Mouse (Mus musculus) cerebellum, adult 9-10 months (tissue): Measurements from ENCODE around the gene Bola1.
A peak's percentile ranks its signal among the peaks of the same experiment; 100 is the strongest.

Experiments
- DNase-seq: peaks from one replicate; pipeline ENCODE4 v3.0.0; 2022

Gene Bola1

DNA sequence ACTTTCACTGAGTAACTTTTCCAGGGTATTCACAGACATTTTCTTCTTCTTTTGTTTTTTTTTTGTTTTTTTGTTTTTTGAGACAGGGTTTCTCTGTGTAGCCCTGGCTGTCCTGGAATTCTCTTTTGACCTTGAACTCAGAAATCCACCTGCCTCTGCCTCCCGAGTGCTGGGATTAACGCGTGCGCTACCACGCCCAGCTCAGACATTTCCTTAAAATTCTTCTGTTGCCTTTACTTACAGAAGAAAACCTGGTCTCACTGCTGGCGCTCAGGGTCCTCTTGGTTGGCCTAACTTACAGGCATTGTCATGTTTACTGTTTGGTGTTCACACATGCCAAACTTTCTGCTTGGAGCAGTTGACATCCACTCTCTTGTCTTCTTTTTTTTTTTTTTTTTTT, 44.3 kb downstream of the Bola1 start:
- DNase-seq: peak; percentile 29

DNA sequence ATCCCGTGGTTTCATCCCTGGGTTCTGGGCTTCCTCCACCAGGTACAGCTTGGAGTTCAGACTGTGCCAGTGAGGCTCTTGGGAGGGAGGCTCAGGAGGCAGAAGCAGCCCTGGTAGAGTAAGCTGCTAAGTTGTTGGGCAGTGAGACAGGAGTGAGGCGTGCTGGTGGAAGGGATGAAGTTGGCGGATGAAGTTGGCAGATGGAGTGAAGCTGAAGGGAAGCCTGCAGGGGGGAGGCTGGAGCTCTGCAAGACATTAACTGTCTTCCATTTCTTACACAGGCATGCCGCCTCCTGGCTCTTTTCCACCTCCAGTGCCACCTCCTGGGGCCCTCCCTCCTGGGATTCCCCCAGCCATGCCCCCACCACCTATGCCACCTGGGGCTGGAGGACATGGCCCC, 45.5 kb downstream of the Bola1 start:
- peak; percentile 53 for DNase-seq

DNA sequence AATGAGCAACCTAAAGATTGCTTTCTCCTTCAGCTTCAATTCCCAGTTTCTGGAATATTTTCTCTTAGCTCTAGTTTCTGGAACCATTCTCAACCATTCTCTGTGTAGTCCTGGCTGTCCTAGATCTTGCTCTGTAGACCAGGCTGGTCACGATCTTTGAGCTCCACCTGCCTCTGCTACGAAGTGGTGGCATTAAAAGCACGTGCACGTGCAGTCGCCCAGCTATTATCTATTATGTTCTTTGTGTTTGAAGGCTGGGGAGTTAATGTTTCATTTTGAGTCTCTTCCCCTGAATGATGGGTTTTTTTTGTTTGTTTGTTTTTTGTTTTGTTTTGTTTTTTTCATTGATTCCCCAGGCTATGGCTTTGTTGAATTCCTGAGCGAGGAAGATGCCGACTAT, 46.3 kb downstream of the Bola1 start:
- peak; percentile 20 for DNase-seq

- peak; percentile 85 for DNase-seq
Measured at GRCm38 (mm10) chr3:96172197-96173178, 47.0 kb downstream of the Bola1 start, which contains the start of gene Sf3b4. Sf3b4 (plus strand) TSS chr3:96172332.

- DNase-seq: no peak
Measured at GRCm38 (mm10) chr3:96171583-96172196, 47.8 kb downstream of the Bola1 start.

DNA sequence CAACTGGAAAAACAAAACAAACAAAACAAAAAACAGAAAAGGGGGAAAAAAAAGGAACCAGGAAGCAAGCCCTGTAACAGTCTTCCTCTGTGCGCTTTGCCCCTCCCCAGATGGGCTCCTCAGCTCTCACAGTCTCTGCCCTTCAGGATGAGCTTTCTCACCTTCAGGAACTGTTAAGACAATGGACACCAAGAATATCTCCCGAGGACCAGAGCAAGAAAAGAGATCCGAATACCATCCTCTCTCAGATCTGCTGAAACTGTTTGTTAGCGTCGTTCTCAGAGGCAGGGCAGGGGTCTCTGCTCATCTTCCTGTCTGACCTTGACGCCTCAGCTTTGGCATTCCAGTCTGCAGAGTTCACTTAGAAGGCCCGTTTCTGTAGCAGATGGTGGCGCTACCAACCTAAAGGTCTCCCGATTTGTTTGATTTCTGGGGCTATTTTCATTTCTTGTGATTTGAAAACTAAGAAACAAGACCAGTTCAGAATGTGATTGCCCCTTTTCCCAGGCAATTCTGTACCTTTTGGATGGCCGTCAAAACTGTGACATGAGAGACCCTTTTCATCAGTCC, 48.4 kb downstream of the Bola1 start:
- DNase-seq: peak; percentile 53

GRCm38 (mm10) chr3:96170276-96170675, 49.2 kb downstream of the Bola1 start:
- no peak for DNase-seq

DNA sequence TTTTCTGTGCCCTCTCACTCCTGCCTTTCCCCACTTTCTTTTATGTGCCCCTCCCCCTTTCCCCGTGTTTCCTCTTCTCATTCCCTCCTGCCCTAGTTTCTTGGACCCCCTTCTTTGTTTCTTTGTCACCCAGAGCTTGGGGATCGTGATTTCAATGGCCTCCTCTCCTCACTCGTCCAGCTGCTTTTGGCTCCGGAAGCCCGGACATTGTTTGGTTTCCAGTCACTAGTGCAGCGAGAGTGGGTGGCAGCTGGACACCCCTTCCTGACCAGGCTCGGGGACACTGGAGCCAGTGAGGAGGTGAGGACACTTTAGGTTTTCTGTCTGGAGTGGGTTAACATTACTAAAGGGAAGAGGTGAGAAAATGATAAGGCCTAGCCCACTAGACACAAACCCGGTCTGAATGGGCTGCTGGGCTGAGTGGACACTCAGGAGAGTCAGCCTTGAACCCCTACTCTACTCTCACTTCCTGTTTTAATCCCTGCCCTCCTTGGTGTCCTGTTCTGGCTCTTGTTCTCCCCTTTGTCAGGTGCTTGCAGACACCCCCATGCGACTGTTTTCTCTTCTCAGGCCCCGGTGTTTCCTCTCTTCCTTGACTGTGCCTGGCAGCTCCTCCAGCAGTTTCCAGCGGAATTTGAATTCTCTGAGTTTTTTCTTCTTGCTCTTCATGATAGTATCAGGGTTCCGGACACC, 50.9 kb downstream of the Bola1 start:
- no peak for DNase-seq

DNA sequence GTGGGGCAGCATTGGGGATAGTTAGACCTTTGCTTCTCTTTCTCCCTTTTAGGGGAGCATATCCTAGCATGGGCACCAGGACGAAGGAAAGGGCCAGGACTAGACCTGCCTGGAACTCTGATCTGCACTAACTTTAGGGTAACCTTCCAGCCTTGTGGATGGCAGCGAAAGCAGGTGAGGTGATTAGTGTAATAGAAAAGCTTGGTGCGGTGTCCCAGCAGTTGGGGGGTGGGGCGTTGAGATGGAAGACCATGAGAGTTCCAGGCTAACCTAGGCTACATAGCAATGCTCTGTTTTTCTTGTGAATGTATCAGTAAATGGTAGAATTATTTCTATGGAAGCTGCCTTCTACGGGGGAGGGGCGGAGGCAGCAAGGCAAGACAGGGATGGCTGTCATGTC, 56.5 kb downstream of the Bola1 start:
- peak; percentile 36 for DNase-seq

DNA sequence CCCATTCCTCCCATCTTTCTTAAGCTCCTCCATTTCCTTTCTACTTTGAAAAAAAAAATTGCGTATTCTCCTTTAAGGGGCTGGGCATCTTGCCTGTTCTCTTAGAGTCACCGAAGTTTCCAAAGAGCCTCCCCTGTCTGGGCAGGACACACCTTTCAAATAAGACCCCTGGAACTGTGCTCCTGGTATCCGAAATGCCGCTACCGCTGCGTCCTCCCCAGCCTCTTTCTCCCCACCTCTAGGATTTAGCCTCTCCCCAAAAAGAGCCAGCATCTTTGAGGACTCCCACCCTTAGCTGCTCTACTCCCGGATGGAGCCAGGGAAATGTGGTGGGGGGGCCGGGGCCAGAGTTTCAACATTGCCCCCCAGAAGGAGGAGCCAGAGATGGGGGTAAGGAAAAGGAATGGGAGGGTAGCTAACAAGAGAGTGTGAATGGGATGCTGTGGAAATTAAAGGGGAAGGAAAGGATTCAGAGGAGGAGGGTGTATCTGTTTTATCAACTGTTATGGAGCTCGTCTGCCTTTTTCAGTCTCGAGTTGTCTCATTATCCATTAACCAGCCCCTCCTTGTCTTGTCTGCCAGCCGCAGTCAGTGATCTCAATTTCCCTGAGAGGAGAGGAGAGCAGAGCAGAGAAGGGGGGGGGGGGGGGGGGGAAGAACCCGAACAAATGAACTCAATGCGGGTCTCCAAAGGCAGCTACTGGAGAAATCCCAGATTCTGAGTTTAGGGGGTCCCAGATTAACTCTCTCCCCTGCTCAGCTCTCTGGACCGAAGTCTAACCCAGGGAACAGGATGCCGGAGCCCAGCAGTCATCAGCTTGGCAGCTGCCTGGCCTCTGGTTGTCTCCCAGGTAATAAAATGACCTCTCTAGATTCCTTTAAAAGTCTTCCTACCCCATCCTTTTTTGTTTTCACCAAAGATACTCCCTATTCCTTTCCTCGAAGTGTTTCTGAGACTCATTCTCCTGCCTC, 57.4 kb downstream of the Bola1 start, which contains the start of gene Mtmr11:
Gene Mtmr11 (plus strand): TSS at position 136 of the 972 bp plus-strand sequence.
- peak; percentile 57 for DNase-seq

GRCm38 (mm10) chr3:96160803-96161516, 58.5 kb downstream of the Bola1 start:
- peak; percentile 81 for DNase-seq

DNA sequence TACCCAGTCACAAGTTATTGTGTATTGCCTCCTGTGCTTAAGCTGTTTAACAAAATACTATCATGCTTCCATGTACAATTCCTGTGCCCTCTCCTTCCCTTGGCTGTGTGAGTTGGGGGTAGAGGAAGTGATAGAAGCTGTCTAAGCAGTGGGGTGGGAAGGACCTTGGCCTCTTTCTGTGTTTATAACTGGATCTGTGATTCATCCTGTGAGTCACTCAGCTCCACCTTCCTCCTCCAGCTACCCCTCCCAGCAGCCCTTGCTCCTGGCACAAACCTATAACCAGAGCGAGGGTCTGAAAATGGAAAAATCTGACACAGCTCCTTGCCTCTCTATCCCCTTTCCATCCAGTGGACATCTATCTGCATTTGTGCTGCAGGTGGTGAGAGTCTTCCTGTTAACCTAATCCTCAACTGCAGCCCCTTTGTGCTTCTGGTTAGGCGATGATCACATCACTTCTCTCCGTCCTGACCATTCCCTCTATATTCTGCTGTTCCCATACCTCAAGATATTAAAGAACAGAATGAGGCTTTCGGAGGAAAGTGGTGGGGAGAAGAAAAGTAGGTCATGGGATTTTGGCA, 59.2 kb downstream of the Bola1 start:
- peak; percentile 61 for DNase-seq

DNA sequence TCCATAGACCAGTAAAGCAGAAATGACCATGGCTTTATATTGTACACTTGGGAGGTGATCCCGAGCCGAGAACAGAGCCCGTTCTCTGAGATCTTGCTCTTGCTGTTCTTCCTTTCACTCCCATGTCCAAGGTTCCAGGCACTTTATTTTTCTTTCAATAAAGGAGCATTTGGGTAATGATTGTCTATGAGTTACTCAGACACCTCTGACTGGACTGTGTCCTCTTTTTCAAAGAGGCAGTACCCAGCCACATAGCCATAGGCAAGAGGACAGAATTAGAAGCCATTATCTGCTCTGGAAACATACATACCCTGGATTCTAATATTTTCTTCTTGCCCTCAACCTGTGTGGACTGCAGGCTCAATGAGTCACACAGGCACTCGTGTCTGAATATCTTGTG, 59.7 kb downstream of the Bola1 start:
- DNase-seq: no peak

DNA sequence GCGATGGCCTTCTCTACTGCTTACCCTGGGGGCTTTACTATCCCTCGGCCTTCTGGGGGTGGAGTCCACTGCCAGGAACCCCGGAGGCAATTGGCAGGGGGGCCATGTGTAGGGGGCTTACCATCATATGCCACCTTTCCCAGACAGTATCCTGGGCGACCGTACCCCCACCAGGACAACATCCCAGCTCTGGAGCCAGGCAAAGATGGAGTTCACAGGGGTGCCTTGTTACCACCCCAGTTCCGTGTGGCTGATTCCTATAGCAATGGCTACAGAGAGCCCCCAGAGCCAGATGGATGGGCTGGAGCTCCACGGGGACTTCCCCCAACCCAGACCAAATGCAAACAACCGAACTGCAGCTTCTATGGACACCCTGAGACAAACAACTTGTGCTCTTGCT, 64.0 kb downstream of the Bola1 start:
- DNase-seq: no peak

- DNase-seq: no peak
Measured at GRCm38 (mm10) chr3:96152611-96153010, 66.9 kb downstream of the Bola1 start.

DNA sequence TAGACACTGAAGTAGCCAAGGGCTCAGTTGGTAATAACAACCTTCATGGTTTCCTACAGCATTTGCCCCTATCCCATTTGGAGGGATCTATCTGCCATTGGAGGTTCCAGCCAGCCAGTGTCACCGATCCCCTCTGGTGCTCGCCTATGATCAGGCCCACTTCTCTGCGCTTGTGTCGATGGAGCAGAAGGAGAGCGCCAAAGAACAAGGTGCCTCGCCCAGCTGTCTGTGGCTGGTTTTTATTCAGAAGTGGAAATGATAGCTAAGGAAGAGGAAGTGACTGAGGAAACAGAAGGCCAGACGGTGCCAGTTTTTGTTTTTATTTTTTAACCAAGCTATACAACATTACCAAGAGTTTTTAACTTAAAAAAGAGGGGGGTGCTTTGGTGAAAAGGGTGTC, 67.7 kb downstream of the Bola1 start:
- DNase-seq: no peak

DNA sequence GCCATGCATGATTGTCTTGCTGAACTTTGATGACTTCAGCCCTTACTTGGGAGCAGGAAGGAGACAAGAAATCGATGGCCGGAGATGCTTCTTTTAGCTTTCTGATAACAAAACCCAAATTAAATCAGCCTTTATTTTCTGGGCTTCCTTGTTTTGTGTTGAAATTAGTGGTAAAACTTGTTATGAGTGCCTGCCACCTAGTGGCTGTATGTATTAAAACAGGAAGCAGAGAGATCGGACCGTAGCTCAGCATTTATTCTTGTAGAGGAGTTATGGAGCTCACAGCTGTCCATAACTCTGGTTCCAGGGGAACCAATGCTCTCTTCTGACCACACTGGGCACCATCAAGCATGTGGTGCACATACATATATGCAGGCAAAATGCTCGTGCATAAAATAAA, 71.6 kb downstream of the Bola1 start:
- DNase-seq: peak; percentile 83
